Mouse (Mus musculus) CH12.LX (cell line): ENCODE measurements around the gene Slc22a14. TPM values are rescaled to one million over a fixed set of nuclear protein-coding genes. Genes with fewer than 3 reads are reported as not detected.

Source experiments
- DNase-seq: peaks from one replicate; pipeline ENCODE4 v3.0.0-alpha.2; 2013; ENCODE audit errors: extremely low read depth
- H3K27ac ChIP-seq: 2 replicates; pipeline ENCODE4 v1.5.1; 2012; ENCODE audit warnings: low read depth, mild to moderate bottlenecking, control low read depth, moderate library complexity; ENCODE audit not compliant: insufficient read depth
- H3K27me3 ChIP-seq: replicated peaks from 2 replicates; pipeline ENCODE3; 2012; ENCODE audit warnings: inconsistent platforms
- H3K36me3 ChIP-seq, 2 experiments: replicated peaks in 1 of 2; 2 replicates each; pipeline versions ENCODE3 to v1.6.1; 2012; ENCODE audit warnings: inconsistent platforms in 1 of 2, low read length in 1 of 2, mild to moderate bottlenecking in 1 of 2, mixed read lengths in 1 of 2, moderate library complexity in 1 of 2; ENCODE audit not compliant: control insufficient read depth in 1 of 2, insufficient read depth in 1 of 2
- H3K4me1 ChIP-seq, 2 experiments: 2 replicates each; pipeline ENCODE4 v1.6.1; 2012; ENCODE audit warnings: inconsistent platforms in 1 of 2, moderate library complexity in 1 of 2; ENCODE audit not compliant: insufficient read depth in 2 of 2, control insufficient read depth in 1 of 2
- H3K4me2 ChIP-seq: 2 replicates; pipeline ENCODE4 v1.6.1; 2012; ENCODE audit warnings: low read depth, mild to moderate bottlenecking, control low read depth; ENCODE audit not compliant: poor library complexity, insufficient read depth, severe bottlenecking
- H3K4me3 ChIP-seq, 3 experiments: fragments of 150-350 bp in 1 of 3; sonication (generic) in 1 of 3; replicated peaks in 1 of 3; 2 replicates each; pipeline versions ENCODE3 to v1.5.1; 2011 to 2012; ENCODE audit warnings: low read depth in 2 of 3, low read length in 2 of 3, mild to moderate bottlenecking in 2 of 3, moderate library complexity in 2 of 3, control low read depth in 1 of 3, improper control_type of control experiment in 1 of 3, inconsistent platforms in 1 of 3, mixed read lengths in 1 of 3; ENCODE audit not compliant: poor library complexity in 1 of 3
- H3K79me2 ChIP-seq: replicated peaks from 2 replicates; pipeline ENCODE4 v1.6.1; 2012; ENCODE audit warnings: mild to moderate bottlenecking, moderate library complexity; ENCODE audit not compliant: control insufficient read depth, poor library complexity, insufficient read depth, severe bottlenecking; ENCODE audit errors: extremely low read depth
- H3K9ac ChIP-seq: 2 replicates; pipeline ENCODE4 v1.6.1; 2012; ENCODE audit warnings: low read depth, mild to moderate bottlenecking, control low read depth, moderate library complexity; ENCODE audit not compliant: insufficient read depth
- H3K9me3 ChIP-seq: replicated peaks from 2 replicates; pipeline ENCODE3; 2012; ENCODE audit warnings: low read length, inconsistent platforms, mixed read lengths
- BHLHE40 ChIP-seq: IDR thresholded peaks from 2 replicates; pipeline ENCODE4 v1.6.1; 2011; ENCODE audit warnings: mild to moderate bottlenecking, low read depth, low read length, improper control_type of control experiment
- CHD2 ChIP-seq: IDR thresholded peaks from 2 replicates; pipeline ENCODE4 v1.6.1; 2011; ENCODE audit warnings: low read length, improper control_type of control experiment
- ELF1 ChIP-seq: IDR thresholded peaks from 2 replicates; pipeline ENCODE4 v1.6.1; 2014; ENCODE audit warnings: low read depth, mild to moderate bottlenecking, inconsistent platforms, low read length, improper control_type of control experiment
- EP300 ChIP-seq: IDR thresholded peaks from 2 replicates; pipeline ENCODE4 v1.6.1; 2011; ENCODE audit warnings: low read length, improper control_type of control experiment
- ETS1 ChIP-seq: conservative IDR thresholded peaks from 2 replicates; pipeline ENCODE4 v1.6.1; 2012; ENCODE audit warnings: low read depth, mild to moderate bottlenecking, inconsistent platforms, low read length, improper control_type of control experiment, moderate library complexity
- GABPA ChIP-seq: IDR thresholded peaks from 2 replicates; pipeline ENCODE4 v1.6.1; 2012; ENCODE audit warnings: low read depth, low read length, improper control_type of control experiment, inconsistent platforms; ENCODE audit not compliant: insufficient replicate concordance
- HCFC1 ChIP-seq: IDR thresholded peaks from 2 replicates; pipeline ENCODE4 v1.6.1; 2012; ENCODE audit warnings: low read depth, mild to moderate bottlenecking, inconsistent platforms, low read length, improper control_type of control experiment
- IRF4 ChIP-seq: IDR thresholded peaks from 2 replicates; pipeline ENCODE4 v1.6.1; 2014; ENCODE audit warnings: low read depth, mild to moderate bottlenecking, inconsistent platforms, low read length, improper control_type of control experiment
- JUN ChIP-seq: IDR thresholded peaks from 2 replicates; pipeline ENCODE4 v1.6.1; 2011; ENCODE audit warnings: low read depth, mild to moderate bottlenecking, low read length, improper control_type of control experiment, moderate library complexity; ENCODE audit not compliant: insufficient read depth
- JUND ChIP-seq: conservative IDR thresholded peaks from 2 replicates; pipeline ENCODE4 v1.6.1; 2011; ENCODE audit warnings: low read depth, low read length, improper control_type of control experiment
- MAX ChIP-seq: IDR thresholded peaks from 2 replicates; pipeline ENCODE4 v1.6.1; 2011; ENCODE audit warnings: low read length, improper control_type of control experiment
- MAZ ChIP-seq: IDR thresholded peaks from 2 replicates; pipeline ENCODE4 v1.6.1; 2012; ENCODE audit warnings: low read depth, mild to moderate bottlenecking, inconsistent platforms, low read length, improper control_type of control experiment, moderate library complexity
- MXI1 ChIP-seq: IDR thresholded peaks from 2 replicates; pipeline ENCODE4 v1.6.1; 2011; ENCODE audit warnings: mild to moderate bottlenecking, low read depth, low read length, improper control_type of control experiment
- NELFE ChIP-seq: IDR thresholded peaks from 2 replicates; pipeline ENCODE4 v1.6.1; 2011; ENCODE audit warnings: low read depth, low read length, improper control_type of control experiment
- NRF1 ChIP-seq: IDR thresholded peaks from 2 replicates; pipeline ENCODE4 v1.6.1; 2014; ENCODE audit warnings: low read depth, mild to moderate bottlenecking, inconsistent platforms, low read length, improper control_type of control experiment, moderate library complexity
- POLR2A ChIP-seq: IDR thresholded peaks from 2 replicates; pipeline ENCODE4 v1.6.1; 2011; ENCODE audit warnings: low read depth, mild to moderate bottlenecking, improper control_type of control experiment, low read length
- POLR2AphosphoS2 ChIP-seq: IDR thresholded peaks from 2 replicates; pipeline ENCODE4 v1.6.1; 2011; ENCODE audit warnings: low read depth, low read length, improper control_type of control experiment
- RCOR1 ChIP-seq: conservative IDR thresholded peaks from 2 replicates; pipeline ENCODE4 v1.6.1; 2012; ENCODE audit warnings: low read depth, mild to moderate bottlenecking, inconsistent platforms, low read length, improper control_type of control experiment
- TCF12 ChIP-seq: IDR thresholded peaks from 2 replicates; pipeline ENCODE4 v1.6.1; 2014; ENCODE audit warnings: low read depth, mild to moderate bottlenecking, inconsistent platforms, low read length, improper control_type of control experiment
- UBTF ChIP-seq: IDR thresholded peaks from 2 replicates; pipeline ENCODE4 v1.6.1; 2012; ENCODE audit warnings: low read depth, mild to moderate bottlenecking, inconsistent platforms, low read length, improper control_type of control experiment, moderate library complexity
- USF1 ChIP-seq: IDR thresholded peaks from 2 replicates; pipeline ENCODE4 v1.6.1; 2014; ENCODE audit warnings: low read depth, mild to moderate bottlenecking, inconsistent platforms, low read length, improper control_type of control experiment
- ZC3H11A ChIP-seq: IDR thresholded peaks from 2 replicates; pipeline ENCODE4 v1.6.1; 2012; ENCODE audit warnings: low read depth, mild to moderate bottlenecking, inconsistent platforms, low read length, improper control_type of control experiment
- ZMIZ1 ChIP-seq: IDR thresholded peaks from 2 replicates; pipeline ENCODE4 v1.6.1; 2012; ENCODE audit warnings: low read depth, mild to moderate bottlenecking, inconsistent platforms, low read length, improper control_type of control experiment
- dilution Hi-C: fragments of 300-500 bp; cut with MboI; formaldehyde crosslinking; loops from 2 replicates; pipeline ENCODE4 v1.14.3; 2020; ENCODE audit warnings: low sequenced_read_pairs; ENCODE audit not compliant: extremely low pct_unique_long_range_greater_than_20kb, extremely low pct_ligation_motif_present
- in situ Hi-C: fragments of 300-500 bp; cut with MboI; formaldehyde crosslinking; loops from 3 replicates; pipeline ENCODE4 v1.14.3; 2019; ENCODE audit warnings: low sequenced_read_pairs, low pct_ligation_motif_present, low pct_unique_long_range_greater_than_20kb, mixed read lengths
- polyA plus RNA-seq: library from polyadenylated mRNA; unstranded; fragments of >175 nt; gene quantifications from 2 replicates; pipeline ENCODE4 v1.2.1, GENCODE M21; 2012; ENCODE audit warnings: low read depth; ENCODE audit not compliant: insufficient read length
- total RNA-seq, 2 experiments: library from RNA; depleted of rRNA; stranded (reverse); fragments of 300-350 nt in 1 of 2; fragments of >200 nt in 1 of 2; gene quantifications; 2 replicates each; pipeline ENCODE4 v1.2.3; 2012 to 2014

Slc22a14 gene
- total and polyA plus RNA-seq, 3 experiments: not detected

DNA sequence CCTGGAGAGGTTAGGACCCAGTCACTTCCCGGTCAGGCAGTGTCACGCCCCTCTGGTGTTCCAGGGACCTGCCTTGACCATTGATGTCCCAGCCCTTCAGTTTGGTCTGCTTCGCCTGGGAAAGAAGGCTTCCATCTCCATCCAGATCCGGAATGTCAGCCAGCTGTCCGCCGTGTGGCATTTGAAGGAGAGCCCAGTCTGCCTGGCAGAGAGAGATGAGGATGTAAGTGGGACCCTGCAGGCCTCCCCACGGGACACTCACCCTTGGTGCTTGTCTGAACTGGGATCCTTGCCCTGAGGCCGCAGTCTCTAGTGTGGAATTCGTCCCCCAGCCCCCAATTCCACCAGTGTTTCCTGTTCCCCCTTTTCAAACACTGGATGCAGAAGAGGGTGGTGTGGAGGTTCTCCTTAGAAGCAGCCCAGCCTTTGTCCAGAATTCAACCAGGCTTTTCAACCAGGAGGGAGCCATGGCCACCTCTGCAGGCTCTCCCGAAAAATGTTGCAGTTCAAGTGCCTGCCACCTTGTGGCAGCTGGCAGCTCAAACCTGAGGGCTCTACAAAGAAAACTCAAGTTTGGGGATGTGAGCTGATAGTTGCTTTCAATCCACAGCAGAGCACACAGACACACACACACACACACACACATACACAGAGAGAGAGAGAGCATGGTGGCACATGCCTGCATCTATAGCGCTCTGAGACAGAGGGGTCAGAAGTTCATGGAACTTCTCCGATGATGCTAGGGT, 236.7 kb downstream of the Slc22a14 start:
- Histone ChIP-seq H3K79me2 (no peaks in the 10 kb centered on the region), H3K27ac (no peak overlapping the region), H3K9ac (no peak overlapping the region), H3K27me3 (no peaks in the 10 kb centered on the region), H3K4me1 (no peaks in the 10 kb centered on the region), H3K4me2 (no peak overlapping the region), H3K36me3 (peaks cover 42 to 82% of the 10 kb centered on the region in 2 experiments), H3K4me3 (no peak overlapping the region), H3K9me3 (peaks cover 4% of the 10 kb centered on the region)
- TF ChIP-seq EP300 (no peak), RCOR1 (no peak), MAZ (no peak), POLR2AphosphoS2 (no peak), MAX (no peak), GABPA (no peak), CHD2 (no peak), BHLHE40 (no peak), UBTF (no peak), ZC3H11A (no peak)
- dilution Hi-C loops: no loop called here
- no peak for DNase-seq
- in situ Hi-C loops: no loop called here

DNA sequence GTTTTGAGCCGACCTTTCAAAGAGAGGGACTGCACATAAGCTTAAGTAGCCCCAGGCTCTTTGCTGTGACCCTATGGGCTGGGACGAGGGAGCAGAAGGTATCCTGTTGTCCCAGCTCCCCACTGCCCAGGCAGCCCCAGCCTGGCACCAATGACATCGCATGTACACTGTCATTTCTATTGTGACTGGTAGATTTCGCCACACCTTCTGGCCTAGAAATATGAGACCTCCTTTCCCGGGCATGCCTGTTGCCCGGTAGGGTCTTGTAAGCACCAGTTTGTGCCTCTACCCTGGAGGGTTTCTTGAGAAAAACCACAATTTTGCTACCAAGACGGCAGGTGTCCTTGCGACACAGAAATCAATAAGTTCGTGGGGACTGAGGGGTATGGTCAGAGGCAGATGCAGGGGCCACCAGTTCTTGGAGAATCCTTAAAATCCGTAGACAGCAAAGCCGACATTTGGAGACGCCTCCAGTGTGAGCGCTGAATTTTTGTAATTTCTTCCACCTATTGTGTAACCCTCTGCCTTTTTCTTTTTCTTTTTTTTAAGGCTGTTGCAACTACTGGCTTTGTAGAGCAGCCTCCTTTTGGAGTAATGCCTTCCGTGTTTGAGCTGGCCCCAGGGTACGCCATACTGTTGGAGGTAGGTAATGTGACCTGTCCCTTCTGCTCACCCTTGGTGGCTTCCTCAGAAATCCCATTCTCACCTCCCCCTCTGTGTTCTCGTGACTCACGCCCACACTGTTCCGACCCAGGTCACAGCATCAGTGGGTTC, 242.6 kb downstream of the Slc22a14 start:
- no peak overlapping the region for H3K4me2 ChIP-seq
- H3K27ac ChIP-seq: no peak overlapping the region
- H3K36me3 ChIP-seq: peaks cover 36 to 69% of the 10 kb centered on the region in 2 experiments
- no peaks in the 10 kb centered on the region for H3K27me3 ChIP-seq
- TF ChIP-seq TCF12 (no peak), ZC3H11A (no peak), ELF1 (no peak), ETS1 (no peak), NRF1 (no peak), IRF4 (no peak), POLR2A (no peak), JUN (no peak), HCFC1 (no peak), MXI1 (no peak), POLR2AphosphoS2 (no peak), EP300 (no peak), JUND (no peak), MAZ (no peak), NELFE (no peak), ZMIZ1 (no peak), MAX (no peak), USF1 (no peak)
- peaks cover 5 to 25% of the 10 kb centered on the region in 2 experiments; a peak in 3 of 4 replicates for H3K4me1 ChIP-seq
- in situ Hi-C loops: no loop called here
- no peak for DNase-seq
- H3K9me3 ChIP-seq: no peaks in the 10 kb centered on the region
- dilution Hi-C loops: no loop called here
- no peak overlapping the region for H3K4me3 ChIP-seq
- no peak overlapping the region for H3K9ac ChIP-seq
- no peaks in the 10 kb centered on the region for H3K79me2 ChIP-seq
